Mouse (Mus musculus) gastrocnemius, postnatal 14 days (tissue): Measurements from ENCODE around the gene Slc9a6. TPM values are rescaled to one million over a fixed set of nuclear protein-coding genes. Genes with fewer than 3 reads are reported as not detected.

ENCODE experiments used
- DNase-seq: peaks from one replicate; pipeline ENCODE4 v3.0.0; 2021; ENCODE audit warnings: mixed read lengths
- intact Hi-C: fragments of 180-260 bp; cut with DNase I; formaldehyde crosslinking; loops from one replicate; pipeline ENCODE4 v1.15.1; 2025; ENCODE audit warnings: low total_unique reads
- microRNA-seq, 2 experiments: library from miRNA; unstranded; fragments of <30 nt; microRNA quantifications; one replicate each; pipeline ENCODE4 v1.2.0; 2021
- total RNA-seq, 2 experiments: library from RNA; stranded (reverse); gene quantifications; 2 replicates each; pipeline ENCODE4 v1.2.3; 2021

Slc9a6 gene
- total RNA-seq, 2 experiments from 2014 or later: 14.9 to 19.7 TPM

- DNase-seq: no peak
- intact Hi-C loops: no loop called here
These were observed 101.0 kb downstream of the Slc9a6 start for GRCm38 (mm10) chrX:56710522-56710921.

DNA sequence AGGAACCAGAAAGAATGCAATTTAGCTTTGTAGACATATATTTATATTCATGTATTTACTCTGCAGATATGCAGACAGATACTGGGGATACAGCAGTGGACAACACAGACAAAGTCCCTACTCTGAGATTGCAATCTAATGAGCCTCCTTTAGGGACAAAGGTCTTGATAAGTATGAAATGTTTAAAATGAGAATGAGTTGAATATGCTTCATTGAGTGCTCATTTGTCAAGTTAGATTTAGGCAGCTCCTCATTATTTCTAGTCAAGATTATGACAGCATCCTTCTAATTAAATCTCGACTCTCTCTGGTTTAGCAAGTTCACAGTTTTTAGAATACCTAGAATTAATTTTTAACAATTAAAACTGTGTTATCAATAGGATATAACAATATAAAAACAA is 103.1 kb downstream of the Slc9a6 start:
- no peak for DNase-seq
- intact Hi-C loops: no loop called here

Small RNA genes within 50 kb of the gene (microRNA-seq; reads per million reads assigned to microRNA genes)
- 0 reads per million in 2 experiments for gene Mir5116

Other genes starting within 250 kb of the Slc9a6 start
- under 1 TPM; 0.09 to 0.14 TPM for gene Smim10l2a, start 235.2 kb upstream of the Slc9a6 start, total RNA-seq
- gene Gm2174, start 161.8 kb upstream of the Slc9a6 start, total RNA-seq: under 1 TPM in 1 of 2 experiments, not detected in 1; 0.91 TPM
- gene Ints6l, start 154.9 kb upstream of the Slc9a6 start, total RNA-seq: 1 to 10 TPM; 5.9 to 6.0 TPM
- not detected for gene Gm10477, start 85.0 kb upstream of the Slc9a6 start, total RNA-seq
- not detected for gene Gm648, start 60.2 kb upstream of the Slc9a6 start, total RNA-seq
- 10 to 100 TPM; 16.7 to 17.4 TPM for gene Mmgt1, start 11.7 kb upstream of the Slc9a6 start, total RNA-seq
- 1,000 to 10,000 TPM; 1,001 to 1,517 TPM for gene Fhl1, start 122.0 kb downstream of the Slc9a6 start, total RNA-seq
- gene Map7d3, start 212.6 kb downstream of the Slc9a6 start, total RNA-seq: under 1 TPM; 0.55 to 0.66 TPM